Mouse (Mus musculus): ENCODE results near the gene Hist1h3f.
"Not testable (repeated sequence)": the region's sequence is repeated elsewhere in the genome, so short reads cannot be mapped to it uniquely, and the experiment has no call there.

Gene Hist1h3f

GRCm38 (mm10) chr13:23517603-23518294 lies 26.1 kb upstream of the Hist1h3f start:
- DNase-seq (ENCODE audit: extremely low spot score, low read depth, low spot score) = peak; percentile 96

- DNase-seq (ENCODE audit: extremely low spot score, low read depth, low spot score) = no peak
These were observed 25.6 kb upstream of the Hist1h3f start for GRCm38 (mm10) chr13:23518295-23518603.

GRCm38 (mm10) chr13:23518885-23519284 lies 25.0 kb upstream of the Hist1h3f start:
- DNase-seq (ENCODE audit: extremely low spot score, low read depth, low spot score) = no peak

- DNase-seq (ENCODE audit: extremely low spot score, low read depth, low spot score) = no peak
These were observed 24.4 kb upstream of the Hist1h3f start for GRCm38 (mm10) chr13:23519416-23519815.

GRCm38 (mm10) chr13:23521703-23522102 lies 22.1 kb upstream of the Hist1h3f start:
- DNase-seq (ENCODE audit: extremely low spot score, low read depth, low spot score) = no peak

- DNase-seq (ENCODE audit: extremely low spot score, low read depth, low spot score) = no peak
These were observed 19.9 kb upstream of the Hist1h3f start for GRCm38 (mm10) chr13:23523976-23524375.

GRCm38 (mm10) chr13:23524654-23525053 lies 19.2 kb upstream of the Hist1h3f start:
- no peak for DNase-seq (ENCODE audit: extremely low spot score, low read depth, low spot score)

GRCm38 (mm10) chr13:23525901-23526300 lies 18.0 kb upstream of the Hist1h3f start:
- DNase-seq (ENCODE audit: extremely low spot score, low read depth, low spot score) = no peak

GRCm38 (mm10) chr13:23526312-23526711 lies 17.5 kb upstream of the Hist1h3f start:
- no peak for DNase-seq (ENCODE audit: extremely low spot score, low read depth, low spot score)

GRCm38 (mm10) chr13:23529005-23529404 lies 14.8 kb upstream of the Hist1h3f start:
- no peak for DNase-seq (ENCODE audit: extremely low spot score, low read depth, low spot score)

GRCm38 (mm10) chr13:23529480-23530165 lies 14.2 kb upstream of the Hist1h3f start:
- no peak for DNase-seq (ENCODE audit: extremely low spot score, low read depth, low spot score)

GRCm38 (mm10) chr13:23530181-23530900 lies 13.5 kb upstream of the Hist1h3f start:
- no peak for DNase-seq (ENCODE audit: extremely low spot score, low read depth, low spot score)

GRCm38 (mm10) chr13:23530901-23531875 lies 12.7 kb upstream of the Hist1h3f start, which contains the start of gene Hist1h4h:
Gene Hist1h4h (plus strand): TSS chr13:23531050.
- DNase-seq (ENCODE audit: extremely low spot score, low read depth, low spot score) = peak; percentile 98

- DNase-seq (ENCODE audit: extremely low spot score, low read depth, low spot score) = no peak
These were observed 11.4 kb upstream of the Hist1h3f start for GRCm38 (mm10) chr13:23532262-23533075.

GRCm38 (mm10) chr13:23533560-23534367 lies 10.1 kb upstream of the Hist1h3f start, which contains the start of gene Hist1h2af:
Gene Hist1h2af (plus strand): TSS chr13:23533906.
- not testable (repeated sequence) for DNase-seq (ENCODE audit: extremely low spot score, low read depth, low spot score)

- no peak for DNase-seq (ENCODE audit: extremely low spot score, low read depth, low spot score)
These were observed 9.3 kb upstream of the Hist1h3f start for GRCm38 (mm10) chr13:23534368-23535131.

GRCm38 (mm10) chr13:23535137-23536075 lies 8.4 kb upstream of the Hist1h3f start, which contains the start of gene Hist1h3g:
Gene Hist1h3g (plus strand): TSS chr13:23535422.
- not testable (repeated sequence) for DNase-seq (ENCODE audit: extremely low spot score, low read depth, low spot score)

Measured in hindlimb bud, embryonic 11.5 days (tissue).